Mouse (Mus musculus) hindbrain, embryonic 12.5 days (tissue): ENCODE measurements around the gene R3hcc1l. TPM values are rescaled to one million over a fixed set of nuclear protein-coding genes. Genes with fewer than 3 reads are reported as not detected.

Experiments used
- ATAC-seq: fragments of 200-750 bp; cut with Nextera tagmentation; 2 replicates; pipeline ENCODE4 v1.8.0; 2017; ENCODE audit warnings: moderate TSS enrichment; ENCODE audit not compliant: low FRiP score
- H3K27ac ChIP-seq: fragments of 300-500 bp; sonication (generic); 2 replicates; pipeline ENCODE4 v1.5.1; 2016; ENCODE audit warnings: mild to moderate bottlenecking
- H3K27me3 ChIP-seq: fragments of 300-500 bp; sonication (generic); 2 replicates; pipeline ENCODE4 v1.6.1; 2016; ENCODE audit warnings: mild to moderate bottlenecking
- H3K36me3 ChIP-seq: fragments of 300-500 bp; sonication (generic); 2 replicates; pipeline ENCODE4 v1.6.1; 2016; ENCODE audit warnings: mild to moderate bottlenecking
- H3K4me1 ChIP-seq: fragments of 300-500 bp; sonication (generic); 2 replicates; pipeline ENCODE4 v1.6.1; 2016
- H3K4me2 ChIP-seq: fragments of 300-500 bp; sonication (generic); replicated peaks from 2 replicates; pipeline ENCODE4 v1.6.1; 2016; ENCODE audit warnings: mild to moderate bottlenecking
- H3K4me3 ChIP-seq: fragments of 300-500 bp; sonication (generic); 2 replicates; pipeline ENCODE4 v1.5.1; 2016; ENCODE audit warnings: mild to moderate bottlenecking
- H3K9ac ChIP-seq: fragments of 300-500 bp; sonication (generic); 2 replicates; pipeline ENCODE4 v1.6.1; 2016; ENCODE audit warnings: mild to moderate bottlenecking, moderate library complexity
- H3K9me3 ChIP-seq: fragments of 300-500 bp; sonication (generic); replicated peaks from 2 replicates; pipeline ENCODE4 v1.6.1; 2016; ENCODE audit warnings: mild to moderate bottlenecking
- WGBS: fragments of 180-500 bp; shearing (Covaris S2); methylation state at CpG from one replicate; pipeline ENCODE4 v1.1.7; 2016; 5-methylcytosine and 5-hydroxymethylcytosine counted together
- polyA plus RNA-seq: library from polyadenylated mRNA; unstranded; fragments of >200 nt; fragmentation: Nextera tagmentation; extraction: Ambion mirVana; gene quantifications from 2 replicates; pipeline ENCODE4 v1.2.1, GENCODE M21; 2016

R3hcc1l gene
- polyA plus RNA-seq, 1 experiment from 2014 or later: 19.9 TPM

DNA sequence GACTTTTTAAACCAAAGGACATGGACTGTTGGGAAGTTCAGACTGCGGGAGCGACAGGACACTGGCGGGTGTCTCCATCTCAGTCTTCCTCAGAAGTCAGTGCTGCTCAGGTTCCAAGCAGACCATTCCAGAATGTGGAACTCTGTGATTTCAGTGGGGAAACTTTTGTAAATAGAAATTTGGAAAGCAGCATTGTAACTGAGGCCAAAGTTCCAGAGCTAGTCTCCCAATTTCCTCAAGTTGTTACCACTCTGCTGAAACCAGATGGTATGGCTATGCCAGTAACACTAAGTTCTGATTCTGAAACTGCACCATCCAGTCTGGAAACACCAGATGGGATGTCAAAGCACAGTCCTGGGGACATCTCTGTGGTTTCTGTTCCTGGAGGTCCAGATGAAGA is 44.4 kb downstream of the R3hcc1l start:
- Histone ChIP-seq H3K27ac (no peak overlapping the region), H3K9me3 (no peaks in the 10 kb centered on the region), H3K4me2 (no peak overlapping the region), H3K9ac (no peak overlapping the region), H3K4me3 (no peak overlapping the region), H3K27me3 (no peaks in the 10 kb centered on the region), H3K4me1 (no peaks in the 10 kb centered on the region), H3K36me3 (peaks cover 10% of the 10 kb centered on the region; the same call in 1 of the 2 replicates)
- ATAC-seq: no peak
- WGBS: 94% methylated on average over 3 of the region's 3 CpGs

DNA sequence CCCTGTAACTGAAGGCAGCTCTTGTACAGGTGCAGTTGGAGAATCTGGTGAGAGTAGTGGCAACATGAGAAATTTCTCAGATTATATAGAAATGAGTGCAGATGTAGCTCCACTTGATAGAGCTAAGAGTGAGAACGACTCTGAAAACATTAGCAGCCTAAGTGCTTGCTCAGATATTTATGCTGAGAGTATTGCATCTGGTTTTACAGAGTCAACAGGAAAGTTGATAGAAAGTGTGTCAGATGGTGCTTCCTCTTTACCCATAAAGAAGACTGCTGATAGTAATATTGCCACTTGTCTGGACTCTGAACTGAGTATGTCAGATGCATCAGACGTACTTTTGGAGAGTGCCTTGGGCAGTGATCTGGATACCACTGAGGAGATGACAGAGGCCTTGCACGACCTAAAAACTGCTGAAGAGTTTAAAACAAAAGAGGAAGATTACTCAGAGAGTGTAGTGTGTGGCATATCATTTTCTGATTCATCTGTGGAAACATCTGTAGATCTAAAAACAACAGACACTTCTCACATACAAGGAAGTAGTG is 45.2 kb downstream of the R3hcc1l start:
- ATAC-seq: no peak
- Histone ChIP-seq H3K9me3 (no peaks in the 10 kb centered on the region), H3K36me3 (peaks cover 10% of the 10 kb centered on the region; the same call in 1 of the 2 replicates), H3K4me2 (no peak overlapping the region), H3K9ac (no peak overlapping the region), H3K27me3 (no peaks in the 10 kb centered on the region), H3K4me3 (no peak overlapping the region), H3K27ac (no peak overlapping the region), H3K4me1 (no peaks in the 10 kb centered on the region)
- 89% methylated on average over 3 of the region's 3 CpGs for WGBS

DNA sequence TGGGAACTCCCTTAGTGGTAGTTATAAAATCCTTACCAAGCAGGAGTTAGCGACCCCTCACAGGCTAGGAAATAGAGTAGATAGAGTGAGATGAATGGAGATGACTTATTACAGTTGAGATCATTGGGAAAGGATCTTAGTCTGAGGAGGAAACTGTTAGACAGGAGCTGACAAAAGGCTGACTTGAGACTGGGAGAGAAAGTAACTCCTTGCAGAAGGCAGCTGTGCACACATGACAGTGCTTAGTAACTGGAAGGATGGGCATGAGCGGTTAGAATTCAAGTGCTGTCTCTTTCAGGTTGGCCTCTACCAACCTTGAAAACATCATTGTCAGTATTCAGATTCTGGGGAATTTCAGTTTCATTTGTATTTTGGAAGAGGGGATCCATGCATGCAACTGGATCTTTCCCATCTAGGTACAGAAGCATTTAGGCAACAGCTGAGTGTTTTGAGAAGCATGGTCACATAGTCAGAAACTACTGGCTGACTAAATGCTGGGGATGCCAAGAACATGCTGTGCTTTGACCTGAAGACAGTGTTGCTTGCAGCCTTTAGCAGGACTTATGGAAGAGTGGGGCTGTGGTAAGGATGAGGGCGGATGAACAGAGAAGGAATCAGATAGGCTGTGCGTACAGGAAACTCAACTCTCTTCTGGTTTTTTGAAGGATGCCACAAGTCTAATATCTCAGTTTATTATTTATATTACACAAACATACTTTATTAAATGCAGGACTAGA is 47.9 kb downstream of the R3hcc1l start:
- no peak overlapping the region for H3K27ac ChIP-seq
- H3K4me3 ChIP-seq: no peak overlapping the region
- no peaks in the 10 kb centered on the region for H3K4me1 ChIP-seq
- whole genome bisulfite sequencing: 97% methylated on average over 4 of the region's 4 CpGs
- no peaks in the 10 kb centered on the region for H3K9me3 ChIP-seq
- peaks cover 10% of the 10 kb centered on the region; the same call in 1 of the 2 replicates for H3K36me3 ChIP-seq
- no peak overlapping the region for H3K9ac ChIP-seq
- no peaks in the 10 kb centered on the region for H3K27me3 ChIP-seq
- no peak for ATAC-seq
- no peak overlapping the region for H3K4me2 ChIP-seq

- H3K9ac ChIP-seq: no peak overlapping the region
- no peaks in the 10 kb centered on the region for H3K4me1 ChIP-seq
- ATAC-seq: no peak
- no peaks in the 10 kb centered on the region for H3K27me3 ChIP-seq
- no peak overlapping the region for H3K27ac ChIP-seq
- H3K4me2 ChIP-seq: no peak overlapping the region
- no peak overlapping the region for H3K4me3 ChIP-seq
- peaks cover 10% of the 10 kb centered on the region; the same call in 1 of the 2 replicates for H3K36me3 ChIP-seq
- H3K9me3 ChIP-seq: no peaks in the 10 kb centered on the region
Observed at GRCm38 (mm10) chr19:42567020-42567419, 48.5 kb downstream of the R3hcc1l start.

- no peak overlapping the region for H3K27ac ChIP-seq
- no peak overlapping the region for H3K4me2 ChIP-seq
- WGBS: 80% methylated on average over 2 of the region's 2 CpGs
- H3K4me3 ChIP-seq: no peak overlapping the region
- H3K9ac ChIP-seq: no peak overlapping the region
- H3K9me3 ChIP-seq: no peaks in the 10 kb centered on the region
- H3K27me3 ChIP-seq: no peaks in the 10 kb centered on the region
- no peaks in the 10 kb centered on the region for H3K4me1 ChIP-seq
- ATAC-seq: no peak
- H3K36me3 ChIP-seq: no peaks in the 10 kb centered on the region; the same call in 1 of the 2 replicates
Observed at GRCm38 (mm10) chr19:42569076-42569475, 50.5 kb downstream of the R3hcc1l start.

- no peaks in the 10 kb centered on the region for H3K9me3 ChIP-seq
- no peak overlapping the region for H3K9ac ChIP-seq
- H3K4me3 ChIP-seq: no peak overlapping the region
- H3K27me3 ChIP-seq: no peaks in the 10 kb centered on the region
- no peaks in the 10 kb centered on the region for H3K4me1 ChIP-seq
- WGBS: 87% methylated on average over 4 of the region's 4 CpGs
- no peak overlapping the region for H3K4me2 ChIP-seq
- ATAC-seq: no peak
- H3K36me3 ChIP-seq: no peaks in the 10 kb centered on the region
- peak overlapping the region; percentile 41; the same call in 1 of the 2 replicates for H3K27ac ChIP-seq
Observed at GRCm38 (mm10) chr19:42571291-42571690, 52.7 kb downstream of the R3hcc1l start.

DNA sequence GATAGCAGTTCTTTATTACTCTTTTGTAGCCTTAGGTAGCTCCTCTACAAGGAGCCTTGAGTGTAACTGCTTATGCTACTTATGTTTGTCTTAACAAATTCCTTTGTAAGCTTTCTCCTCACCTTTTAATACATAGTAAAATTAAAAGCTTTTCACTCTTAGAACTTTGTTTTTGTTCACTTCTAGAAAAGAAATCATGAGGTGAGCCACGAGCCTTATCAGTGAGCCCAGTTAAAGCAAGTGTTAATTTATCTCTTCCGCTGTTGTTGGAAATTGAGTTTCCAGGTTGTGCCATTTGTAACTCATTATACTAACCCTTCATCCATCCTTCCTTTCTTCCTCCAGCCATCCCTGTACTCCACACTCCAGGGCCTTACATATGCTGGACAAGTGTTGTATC is 56.8 kb downstream of the R3hcc1l start:
- no peaks in the 10 kb centered on the region for H3K9me3 ChIP-seq
- H3K9ac ChIP-seq: no peak overlapping the region
- WGBS: 89% methylated on average over 2 of the region's 2 CpGs
- H3K36me3 ChIP-seq: no peaks in the 10 kb centered on the region
- no peaks in the 10 kb centered on the region for H3K27me3 ChIP-seq
- no peak for ATAC-seq
- no peak overlapping the region for H3K4me3 ChIP-seq
- H3K4me1 ChIP-seq: no peaks in the 10 kb centered on the region
- no peak overlapping the region for H3K27ac ChIP-seq
- H3K4me2 ChIP-seq: no peak overlapping the region

GRCm38 (mm10) chr19:42576856-42577255 is 58.3 kb downstream of the R3hcc1l start:
- WGBS: 90% methylated on average over 1 of the region's 1 CpGs
- Histone ChIP-seq H3K27me3 (no peaks in the 10 kb centered on the region), H3K4me2 (no peak overlapping the region), H3K4me3 (no peak overlapping the region), H3K27ac (no peak overlapping the region), H3K9me3 (no peaks in the 10 kb centered on the region), H3K36me3 (no peaks in the 10 kb centered on the region), H3K4me1 (peaks cover 3% of the 10 kb centered on the region; the same call in 1 of the 2 replicates), H3K9ac (no peak overlapping the region)
- no peak for ATAC-seq

- ATAC-seq: no peak
- peaks cover 3% of the 10 kb centered on the region for H3K36me3 ChIP-seq
- H3K27ac ChIP-seq: no peak overlapping the region
- H3K9me3 ChIP-seq: no peaks in the 10 kb centered on the region
- 92% methylated on average over 4 of the region's 4 CpGs for WGBS
- no peaks in the 10 kb centered on the region for H3K27me3 ChIP-seq
- H3K9ac ChIP-seq: no peak overlapping the region
- H3K4me2 ChIP-seq: no peak overlapping the region
- peaks cover 3% of the 10 kb centered on the region; the same call in 1 of the 2 replicates for H3K4me1 ChIP-seq
- no peak overlapping the region for H3K4me3 ChIP-seq
Observed at GRCm38 (mm10) chr19:42578631-42579030, 60.1 kb downstream of the R3hcc1l start.

- H3K4me3 ChIP-seq: no peak overlapping the region
- H3K9ac ChIP-seq: no peak overlapping the region; the same call in 1 of the 2 replicates
- peaks cover 3% of the 10 kb centered on the region; the same call in 1 of the 2 replicates for H3K4me1 ChIP-seq
- no peak overlapping the region for H3K4me2 ChIP-seq
- no peaks in the 10 kb centered on the region for H3K9me3 ChIP-seq
- H3K27ac ChIP-seq: no peak overlapping the region
- no peak for ATAC-seq
- H3K36me3 ChIP-seq: peaks cover 9% of the 10 kb centered on the region
- WGBS: 32% methylated on average over 4 of the region's 4 CpGs
- H3K27me3 ChIP-seq: no peaks in the 10 kb centered on the region
Observed at GRCm38 (mm10) chr19:42580701-42581100, 62.1 kb downstream of the R3hcc1l start.

DNA sequence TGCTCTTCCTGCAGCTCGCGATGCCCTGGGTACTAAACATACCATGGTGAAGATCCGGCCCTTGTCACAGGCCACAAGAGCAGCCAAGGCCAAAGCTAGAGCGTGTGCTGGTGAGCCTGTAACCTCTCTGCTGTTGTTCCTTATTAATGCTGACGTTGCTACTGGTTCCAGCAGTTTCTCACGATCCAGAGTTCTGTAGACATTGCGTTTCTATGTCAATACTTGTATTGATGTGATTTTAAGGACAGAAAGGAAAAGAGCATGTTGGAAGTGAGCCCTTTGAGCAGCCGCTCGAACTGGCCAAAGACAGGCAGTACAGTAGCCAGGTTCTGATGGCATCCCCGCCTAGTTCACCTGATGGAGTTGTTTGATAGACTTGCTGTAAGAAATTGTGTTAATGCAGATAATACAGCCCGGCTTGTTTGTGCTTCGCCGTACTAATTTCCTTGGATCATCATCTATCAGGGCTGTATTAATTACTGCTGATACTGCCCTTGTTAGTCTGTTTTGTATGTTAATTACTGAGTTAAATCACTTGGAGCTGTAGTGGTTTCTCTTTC is 64.3 kb downstream of the R3hcc1l start:
- Histone ChIP-seq H3K36me3 (peaks cover 9% of the 10 kb centered on the region), H3K27me3 (no peaks in the 10 kb centered on the region), H3K27ac (no peak overlapping the region), H3K4me3 (no peak overlapping the region), H3K4me1 (peaks cover 3% of the 10 kb centered on the region; the same call in 1 of the 2 replicates), H3K9ac (no peak overlapping the region), H3K9me3 (no peaks in the 10 kb centered on the region), H3K4me2 (no peak overlapping the region)
- 89% methylated on average over 13 of the region's 13 CpGs for WGBS
- no peak for ATAC-seq

DNA sequence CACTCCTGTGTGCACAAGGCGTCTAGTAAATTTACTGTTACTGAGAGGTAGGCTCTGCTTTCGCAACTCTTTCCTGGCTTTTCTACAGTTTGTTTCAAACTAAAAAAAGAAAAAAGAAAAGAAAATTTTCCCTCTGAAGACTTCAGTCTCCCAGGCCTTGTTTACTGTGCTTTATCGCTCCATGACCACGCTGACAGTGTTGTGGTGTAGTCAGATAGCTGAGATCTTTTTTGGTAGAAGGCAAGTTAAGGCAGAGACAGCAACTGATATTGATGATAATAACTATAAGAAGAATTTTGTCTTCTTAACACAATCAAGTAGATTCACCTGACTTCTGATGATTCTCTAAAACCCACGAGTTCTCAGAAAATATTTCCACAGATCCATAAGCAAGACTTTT is 65.1 kb downstream of the R3hcc1l start:
- Histone ChIP-seq H3K36me3 (peaks cover 9% of the 10 kb centered on the region), H3K9me3 (no peaks in the 10 kb centered on the region), H3K4me3 (no peak overlapping the region), H3K9ac (no peak overlapping the region), H3K4me2 (no peak overlapping the region), H3K27me3 (no peaks in the 10 kb centered on the region), H3K4me1 (peaks cover 3% of the 10 kb centered on the region; the same call in 1 of the 2 replicates), H3K27ac (no peak overlapping the region)
- 91% methylated on average over 5 of the region's 5 CpGs for WGBS
- ATAC-seq: no peak
